In genomic region chr19:44107661-44108521, GRCm38 (mm10) we compare ENCODE assay signal across 8 mouse cellular contexts. TPM values are rescaled to one million over a fixed set of nuclear protein-coding genes. Genes with fewer than 3 reads are reported as not detected.
DNase-seq lines count a peak whose midpoint lies in the region; ATAC-seq and TF ChIP-seq lines count a peak whose summit lies in the region.

No protein-coding gene starts in this region.

- H3K9me3 ChIP-seq in embryonic facial prominence, embryonic 13.5 days, result no peaks in the 10 kb centered on the region
- no peaks in the 10 kb centered on the region for H3K9me3 ChIP-seq in heart, embryonic 13.5 days
- H3K9me3 ChIP-seq in liver, embryonic 15.5 days (replicated peaks), result no peaks in the 10 kb centered on the region
- H3K9me3 ChIP-seq in stomach, postnatal 0 days (ENCODE audit: control insufficient read depth, low read length), result no peaks in the 10 kb centered on the region

- peak overlapping the region; percentile 82 for H3K4me3 ChIP-seq in embryonic facial prominence, embryonic 13.5 days
- H3K4me3 ChIP-seq in heart, embryonic 13.5 days, result peak overlapping the region; percentile 88
- peak overlapping the region; percentile 93 for H3K4me3 ChIP-seq in liver, embryonic 15.5 days (replicated peaks)
- peak overlapping the region; percentile 92 for H3K4me3 ChIP-seq in stomach, postnatal 0 days (ENCODE audit: low read depth, low read length)

- WGBS in embryonic facial prominence, embryonic 13.5 days, result 28% methylated on average over 22 of the region's 22 CpGs
- WGBS in heart, embryonic 13.5 days, result 27% methylated on average over 22 of the region's 22 CpGs
- WGBS in liver, embryonic 15.5 days (ENCODE audit: insufficient replicate concordance), result 30% methylated on average over 22 of the region's 22 CpGs
- 28% methylated on average over 22 of the region's 22 CpGs for WGBS in stomach, postnatal 0 days

- TF ChIP-seq CTCF in stomach, postnatal 0 days (IDR thresholded peaks at IDR 0.05; ENCODE audit: low read depth), result no peak

- H3K4me1 ChIP-seq in embryonic facial prominence, embryonic 13.5 days, result peaks cover 21% of the 10 kb centered on the region
- H3K4me1 ChIP-seq in heart, embryonic 13.5 days, result peaks cover 23% of the 10 kb centered on the region
- H3K4me1 ChIP-seq in liver, embryonic 15.5 days (replicated peaks), result peaks cover 35% of the 10 kb centered on the region
- no peaks in the 10 kb centered on the region for H3K4me1 ChIP-seq in stomach, postnatal 0 days (replicated peaks; ENCODE audit: control insufficient read depth, insufficient read depth)

- H3K9ac ChIP-seq in embryonic facial prominence, embryonic 13.5 days, result peak overlapping the region; percentile 95
- peak overlapping the region; percentile 99 for H3K9ac ChIP-seq in heart, embryonic 13.5 days
- peak overlapping the region; percentile 96 for H3K9ac ChIP-seq in liver, embryonic 15.5 days
- H3K9ac ChIP-seq in stomach, postnatal 0 days (ENCODE audit: low read length), result peak overlapping the region; percentile 98

- ATAC-seq in embryonic facial prominence, embryonic 13.5 days (ENCODE audit: insufficient number of reproducible peaks, insufficient read depth, low FRiP score, low TSS enrichment, low read depth), result no peak
- no peak for ATAC-seq in heart, embryonic 13.5 days (ENCODE audit: extremely low read depth, insufficient number of reproducible peaks, low FRiP score, low TSS enrichment)
- ATAC-seq in liver, embryonic 15.5 days (ENCODE audit: insufficient read depth), result peak; percentile 11; the same call in 1 of the 2 replicates
- peak; percentile 24 for ATAC-seq in stomach, postnatal 0 days (ENCODE audit: low FRiP score, low TSS enrichment)

- H3K4me2 ChIP-seq in embryonic facial prominence, embryonic 13.5 days, result peak overlapping the region; percentile 91
- H3K4me2 ChIP-seq in heart, embryonic 13.5 days, result peak overlapping the region; percentile 95
- peak overlapping the region; percentile 91 for H3K4me2 ChIP-seq in liver, embryonic 15.5 days
- H3K4me2 ChIP-seq in stomach, postnatal 0 days (replicated peaks; ENCODE audit: low read depth), result peak overlapping the region; percentile 77

- no peaks in the 10 kb centered on the region for H3K27me3 ChIP-seq in embryonic facial prominence, embryonic 13.5 days
- no peaks in the 10 kb centered on the region for H3K27me3 ChIP-seq in heart, embryonic 13.5 days (replicated peaks)
- no peaks in the 10 kb centered on the region for H3K27me3 ChIP-seq in liver, embryonic 15.5 days
- no peaks in the 10 kb centered on the region for H3K27me3 ChIP-seq in stomach, postnatal 0 days (ENCODE audit: control insufficient read depth, insufficient read depth, low read length)

- no peak for TF ChIP-seq EP300 in stomach, postnatal 0 days (optimal IDR thresholded peaks at IDR 0.05)

- H3K27ac ChIP-seq in embryonic facial prominence, embryonic 13.5 days, result 0 out of 2 replicates have a peak overlapping the region, but pooled peaks have one; percentile 17
- peak overlapping the region; percentile 30 for H3K27ac ChIP-seq in heart, embryonic 13.5 days (replicated peaks)
- H3K27ac ChIP-seq in liver, embryonic 15.5 days (replicated peaks), result peak overlapping the region; percentile 53
- peak overlapping the region; percentile 49; the same call in 1 of the 2 replicates for H3K27ac ChIP-seq in stomach, postnatal 0 days (replicated peaks)

- peaks cover 36% of the 10 kb centered on the region for H3K36me3 ChIP-seq in embryonic facial prominence, embryonic 13.5 days
- H3K36me3 ChIP-seq in heart, embryonic 13.5 days, result peaks cover 39% of the 10 kb centered on the region
- peaks cover 40% of the 10 kb centered on the region for H3K36me3 ChIP-seq in liver, embryonic 15.5 days (replicated peaks)
- no peaks in the 10 kb centered on the region for H3K36me3 ChIP-seq in stomach, postnatal 0 days (ENCODE audit: control insufficient read depth, insufficient read depth, low read length)

- DNase-seq in ovary, postnatal 14 days (ENCODE audit: low spot score), result peak; percentile 9
- no peak for DNase-seq in ovary, adult 18-20 months (ENCODE audit: low spot score)
- DNase-seq in stomach, postnatal 0 days (ENCODE audit: low spot score), result no peak
- no peak for DNase-seq in natural killer cell, adult 2 months (ENCODE audit: low spot score in 2 of 2)
- no peak for DNase-seq in c-Kit-positive CD71-positive TER-119-positive erythroid progenitor cells, embryonic 14.5 days (ENCODE audit: low spot score)

RNA-seq across cellular contexts. Expression of gene Chuk, which starts 0.6 kb away (rescaled TPM):
- polyA plus RNA-seq in embryonic facial prominence, embryonic 13.5 days (2015; fragmentation: Nextera tagmentation; extraction: Ambion mirVana), result 49.9 and 54.3 TPM in 2 replicates
- polyA plus RNA-seq in heart, embryonic 13.5 days (2015; fragmentation: Nextera tagmentation; extraction: Ambion mirVana), result 28.2 and 29.5 TPM in 2 replicates
- 19.4 and 20.2 TPM in 2 replicates for polyA plus RNA-seq in liver, embryonic 15.5 days (2015; fragmentation: Nextera tagmentation; extraction: Ambion mirVana)
- 21.3 and 23.7 TPM in 2 replicates for polyA plus RNA-seq in stomach, postnatal 0 days (2015; fragmentation: Nextera tagmentation; extraction: Ambion mirVana)

RNA-seq across cellular contexts. Expression of gene Cwf19l1, which starts 27.8 kb away (rescaled TPM):
- polyA plus RNA-seq in embryonic facial prominence, embryonic 13.5 days (2015; fragmentation: Nextera tagmentation; extraction: Ambion mirVana), result 34.1 and 43.6 TPM in 2 replicates
- 17.2 TPM in 2 replicates for polyA plus RNA-seq in heart, embryonic 13.5 days (2015; fragmentation: Nextera tagmentation; extraction: Ambion mirVana)
- 14.7 and 16.9 TPM in 2 replicates for polyA plus RNA-seq in liver, embryonic 15.5 days (2015; fragmentation: Nextera tagmentation; extraction: Ambion mirVana)
- 13.0 and 13.6 TPM in 2 replicates for polyA plus RNA-seq in stomach, postnatal 0 days (2015; fragmentation: Nextera tagmentation; extraction: Ambion mirVana)

RNA-seq across cellular contexts. Expression of gene Erlin1, which starts 38.3 kb away (rescaled TPM):
- 31.3 and 31.4 TPM in 2 replicates for polyA plus RNA-seq in embryonic facial prominence, embryonic 13.5 days (2015; fragmentation: Nextera tagmentation; extraction: Ambion mirVana)
- 15.4 and 15.8 TPM in 2 replicates for polyA plus RNA-seq in heart, embryonic 13.5 days (2015; fragmentation: Nextera tagmentation; extraction: Ambion mirVana)
- 17.8 and 20.6 TPM in 2 replicates for polyA plus RNA-seq in liver, embryonic 15.5 days (2015; fragmentation: Nextera tagmentation; extraction: Ambion mirVana)
- polyA plus RNA-seq in stomach, postnatal 0 days (2015; fragmentation: Nextera tagmentation; extraction: Ambion mirVana), result 36.6 and 40.1 TPM in 2 replicates

RNA-seq across cellular contexts. Expression of gene Bloc1s2, which starts 38.4 kb away (rescaled TPM):
- 93.7 and 98.7 TPM in 2 replicates for polyA plus RNA-seq in embryonic facial prominence, embryonic 13.5 days (2015; fragmentation: Nextera tagmentation; extraction: Ambion mirVana)
- polyA plus RNA-seq in heart, embryonic 13.5 days (2015; fragmentation: Nextera tagmentation; extraction: Ambion mirVana), result 56.0 and 62.1 TPM in 2 replicates
- polyA plus RNA-seq in liver, embryonic 15.5 days (2015; fragmentation: Nextera tagmentation; extraction: Ambion mirVana), result 33.1 and 35.1 TPM in 2 replicates
- 54.3 and 60.3 TPM in 2 replicates for polyA plus RNA-seq in stomach, postnatal 0 days (2015; fragmentation: Nextera tagmentation; extraction: Ambion mirVana)

Comparison
In these comparisons a context has a peak if more than half of its experiments do, and no peak if none do; other contexts are left out.
1. ATAC-seq: peak in liver, embryonic 15.5 days (single experiment) and stomach, postnatal 0 days (single experiment); none in embryonic facial prominence, embryonic 13.5 days (single experiment) and heart, embryonic 13.5 days (single experiment).
2. Peak in every context shown above with its lines, with median percentiles within 50 percentile points of each other: H3K27ac ChIP-seq, H3K4me2 ChIP-seq, H3K4me3 ChIP-seq and H3K9ac ChIP-seq.